ENCODE assay signal across 29 mouse cellular contexts in genomic region chr8:105010000-105010399, GRCm38 (mm10). TPM values are rescaled to one million over a fixed set of nuclear protein-coding genes. Genes with fewer than 3 reads are reported as not detected.
A peak's percentile ranks its signal among the peaks of the same experiment; 100 is the strongest.
DNase-seq lines count a peak whose midpoint lies in the region; ATAC-seq and TF ChIP-seq lines count a peak whose summit lies in the region.
"Had no signal": no experiment of that assay in that cellular context is flagged by ENCODE, and none has a peak within 500 bp of the region (broad histone marks: within the 10 kb centered on the region; RNA-seq: fewer than 3 reads in every experiment).

No protein-coding gene starts in this region.

- no peak overlapping the region for H3K4me2 ChIP-seq in liver, postnatal 0 days (ENCODE audit: low read depth, low read length)
- H3K4me2 ChIP-seq: embryonic facial prominence, embryonic 15.5 days; heart, embryonic 12.5 days had no signal

- H3K79me2 ChIP-seq in liver, adult 2 months (ENCODE audit: control insufficient read depth, insufficient read depth, low read length), result no peaks in the 10 kb centered on the region

- TF ChIP-seq EP300 in liver, postnatal 0 days (IDR thresholded peaks at IDR 0.05; ENCODE audit: low read depth), result no peak

- H3K27me3 ChIP-seq in liver, adult 2 months (ENCODE audit: control insufficient read depth, insufficient read depth, low read length), result no peaks in the 10 kb centered on the region
- no peaks in the 10 kb centered on the region for H3K27me3 ChIP-seq in liver, postnatal 0 days (ENCODE audit: insufficient read depth, low read length)
- H3K27me3 ChIP-seq: embryonic facial prominence, embryonic 15.5 days; heart, embryonic 12.5 days had no signal

- peak overlapping the region; percentile 76 for H3K27ac ChIP-seq in liver, adult 2 months (replicated peaks; ENCODE audit: insufficient read depth, low read depth, low read length)
- peak overlapping the region; percentile 69 for H3K27ac ChIP-seq in liver, postnatal 0 days (ENCODE audit: low read depth)
- H3K27ac ChIP-seq: embryonic facial prominence, embryonic 15.5 days; forebrain, embryonic 10.5 days; gastrocnemius, adult 2 months; hindbrain, embryonic 10.5 days had no signal

- peak; percentile 74 for ATAC-seq in liver, postnatal 0 days
- ATAC-seq: activated CD4-positive, CD25-positive, alpha-beta regulatory T cell, adult 4 months; forebrain, embryonic 14.5 days had no signal

- TF ChIP-seq POLR2A in liver, adult 2 months (IDR thresholded peaks at IDR 0.05; ENCODE audit: extremely low read depth, insufficient read depth, low read length), result no peak

- H3K36me3 ChIP-seq in liver, adult 2 months (ENCODE audit: control insufficient read depth, insufficient read depth, low read length), result no peaks in the 10 kb centered on the region
- H3K36me3 ChIP-seq in liver, postnatal 0 days (replicated peaks; ENCODE audit: insufficient read depth, low read length), result no peaks in the 10 kb centered on the region
- H3K36me3 ChIP-seq: embryonic facial prominence, embryonic 15.5 days; forebrain, embryonic 10.5 days; heart, embryonic 12.5 days; hindbrain, embryonic 10.5 days had no signal

- peak; percentile 32 for DNase-seq in kidney, adult 18-20 months
- DNase-seq in kidney, postnatal 25 days, result no peak
- DNase-seq in liver, adult 2 months (ENCODE audit: extremely low read depth, low read depth, low spot score), result peak; percentile 91
- DNase-seq in liver, result no peak
- peak; percentile 9 for DNase-seq in kidney, postnatal 10 days
- DNase-seq in liver, postnatal 0 days, result no peak
- DNase-seq in cerebellum, postnatal 14 days, result no peak
- DNase-seq: adrenal gland, postnatal 25 days; cerebellum, adult 2 months; cerebellum, postnatal 10 days; embryo, embryonic 11 days; gastrocnemius, adult 2 months; gastrocnemius, postnatal 25 days had no signal

- H3K9me3 ChIP-seq in liver, postnatal 0 days (ENCODE audit: low read length), result no peaks in the 10 kb centered on the region
- H3K9me3 ChIP-seq: embryonic facial prominence, embryonic 15.5 days had no signal

- no peak for TF ChIP-seq CTCF in liver, adult 2 months (IDR thresholded peaks at IDR 0.05; ENCODE audit: low read depth, low read length)
- TF ChIP-seq CTCF in liver, postnatal 0 days (IDR thresholded peaks at IDR 0.05; ENCODE audit: low read depth), result no peak

- peaks cover 15% of the 10 kb centered on the region for H3K4me1 ChIP-seq in liver, adult 2 months (ENCODE audit: control insufficient read depth, insufficient read depth, low read length)
- no peaks in the 10 kb centered on the region for H3K4me1 ChIP-seq in liver, postnatal 0 days (ENCODE audit: insufficient read depth)
- H3K4me1 ChIP-seq: embryonic facial prominence, embryonic 15.5 days; forebrain, embryonic 10.5 days; heart, embryonic 12.5 days; hindbrain, embryonic 10.5 days had no signal

- H3K9ac ChIP-seq in liver, adult 2 months (ENCODE audit: low read depth, low read length), result no peak overlapping the region
- no peak overlapping the region for H3K9ac ChIP-seq in liver, postnatal 0 days (replicated peaks)
- H3K9ac ChIP-seq: embryonic facial prominence, embryonic 15.5 days; heart, embryonic 12.5 days had no signal

- WGBS in liver, adult 2 months, result 24% methylated on average over 2 of the region's 2 CpGs
- WGBS in liver, postnatal 0 days (ENCODE audit: insufficient replicate concordance), result 62% methylated on average over 2 of the region's 2 CpGs

- no peak overlapping the region for H3K4me3 ChIP-seq in liver, adult 2 months (ENCODE audit: insufficient read depth, low read depth, low read length)
- no peak overlapping the region for H3K4me3 ChIP-seq in liver, postnatal 0 days (ENCODE audit: low read depth, low read length)
- H3K4me3 ChIP-seq: embryonic facial prominence, embryonic 15.5 days; erythroblast, embryonic 14.5 days; forebrain, embryonic 10.5 days; gastrocnemius, adult 2 months; heart, embryonic 12.5 days; hindbrain, embryonic 10.5 days had no signal

RNA-seq across cellular contexts. Expression of gene Ces2h, which starts 9.3 kb away (rescaled TPM):
- total RNA-seq in liver, adult 2 months (2014; rRNA removed), result 0.07 and 0.18 TPM in 2 replicates
- 0.22 and 0.26 TPM in 2 replicates for polyA plus RNA-seq in liver, adult 2 months (2012; rRNA removed)
- polyA plus RNA-seq in liver, postnatal 0 days (2015; fragmentation: Nextera tagmentation; extraction: Ambion mirVana), result not detected in 2 replicates
- total RNA-seq: adrenal gland, adult 18-20 months; adrenal gland, postnatal 25 days; common myeloid progenitor, adult 5-6 weeks; gastrocnemius, adult 2 months; gastrocnemius, postnatal 25 days; granulocyte monocyte progenitor cell, adult 5-6 weeks; heart, adult 8-10 months; heart, postnatal 25 days; MEL had no signal
- polyA plus RNA-seq: activated CD4-positive, CD25-positive, alpha-beta regulatory T cell, adult 4 months; C2C12; cerebellum, adult 2 months; embryonic facial prominence, embryonic 11.5 days; embryonic facial prominence, embryonic 15.5 days; erythroblast, embryonic 14.5 days; forebrain, embryonic 10.5 days; forebrain, embryonic 14.5 days; heart, embryonic 12.5 days; heart, embryonic 16.5 days; hindbrain, embryonic 10.5 days had no signal

RNA-seq across cellular contexts. Expression of gene Ces3a, which starts 38.4 kb away (rescaled TPM):
- total RNA-seq in liver, adult 2 months (2014; rRNA removed), result 819 and 925 TPM in 2 replicates
- 768 and 1,045 TPM in 2 replicates for polyA plus RNA-seq in liver, adult 2 months (2012; rRNA removed)
- polyA plus RNA-seq in liver, postnatal 0 days (2015; fragmentation: Nextera tagmentation; extraction: Ambion mirVana), result 97.8 and 102 TPM in 2 replicates
- total RNA-seq: adrenal gland, postnatal 25 days; common myeloid progenitor, adult 5-6 weeks; gastrocnemius, adult 2 months; gastrocnemius, postnatal 25 days; granulocyte monocyte progenitor cell, adult 5-6 weeks; heart, postnatal 25 days; MEL had no signal
- polyA plus RNA-seq: activated CD4-positive, CD25-positive, alpha-beta regulatory T cell, adult 4 months; C2C12; cerebellum, adult 2 months; embryonic facial prominence, embryonic 11.5 days; embryonic facial prominence, embryonic 15.5 days; erythroblast, embryonic 14.5 days; forebrain, embryonic 10.5 days; forebrain, embryonic 14.5 days; heart, embryonic 12.5 days; heart, embryonic 16.5 days; hindbrain, embryonic 10.5 days had no signal

RNA-seq across cellular contexts. Expression of gene Ces2g, which starts 48.5 kb away (rescaled TPM):
- 34.6 and 36.9 TPM in 2 replicates for total RNA-seq in liver, adult 2 months (2014; rRNA removed)
- 19.6 and 31.6 TPM in 2 replicates for polyA plus RNA-seq in liver, adult 2 months (2012; rRNA removed)
- polyA plus RNA-seq in liver, postnatal 0 days (2015; fragmentation: Nextera tagmentation; extraction: Ambion mirVana), result 12.0 and 13.1 TPM in 2 replicates
- polyA plus RNA-seq: embryonic facial prominence, embryonic 11.5 days; forebrain, embryonic 10.5 days; hindbrain, embryonic 10.5 days had no signal

Comparison
In these comparisons a context has a peak if more than half of its experiments do, and no peak if none do; other contexts are left out.
1. DNase-seq: peak in kidney, adult 18-20 months (single experiment), liver, adult 2 months (single experiment) and kidney, postnatal 10 days (single experiment); none in kidney, postnatal 25 days (0 of 2), liver (single experiment), liver, postnatal 0 days (single experiment) and cerebellum, postnatal 14 days (0 of 2).